Mouse (Mus musculus) heart, embryonic 11.5 days (tissue): Measurements from ENCODE around the gene Entpd5. TPM values are rescaled to one million over a fixed set of nuclear protein-coding genes. Genes with fewer than 3 reads are reported as not detected.

Source experiments
- ATAC-seq: fragments of 200-750 bp; cut with Nextera tagmentation; replicated peaks from 2 replicates; pipeline ENCODE4 v1.8.0; 2017; ENCODE audit warnings: moderate library complexity; ENCODE audit not compliant: insufficient number of reproducible peaks, low FRiP score, low TSS enrichment
- H3K27ac ChIP-seq: fragments of 300-500 bp; sonication (generic); 2 replicates; pipeline ENCODE4 v1.5.1; 2014; ENCODE audit warnings: mild to moderate bottlenecking, low read depth, low read length
- H3K27me3 ChIP-seq: fragments of 300-500 bp; sonication (generic); 2 replicates; pipeline ENCODE4 v1.6.1; 2014; ENCODE audit warnings: mild to moderate bottlenecking, low read length, mixed read lengths; ENCODE audit not compliant: control insufficient read depth, insufficient read depth
- H3K36me3 ChIP-seq: fragments of 300-500 bp; sonication (generic); 2 replicates; pipeline ENCODE4 v1.6.1; 2014; ENCODE audit warnings: mild to moderate bottlenecking, low read length, moderate library complexity, mixed read lengths; ENCODE audit not compliant: control insufficient read depth, insufficient read depth
- H3K4me1 ChIP-seq: fragments of 300-500 bp; sonication (generic); 2 replicates; pipeline ENCODE4 v1.6.1; 2014; ENCODE audit warnings: low read length; ENCODE audit not compliant: control insufficient read depth, insufficient read depth
- H3K4me2 ChIP-seq: fragments of 300-500 bp; sonication (generic); 2 replicates; pipeline ENCODE4 v1.6.1; 2014; ENCODE audit warnings: mild to moderate bottlenecking, moderate library complexity
- H3K4me3 ChIP-seq: fragments of 300-500 bp; sonication (generic); 2 replicates; pipeline ENCODE4 v1.5.1; 2014; ENCODE audit warnings: low read depth, low read length
- H3K9ac ChIP-seq: fragments of 300-500 bp; sonication (generic); 2 replicates; pipeline ENCODE4 v1.6.1; 2014; ENCODE audit warnings: mild to moderate bottlenecking, low read depth, low read length, moderate library complexity
- H3K9me3 ChIP-seq: fragments of 300-500 bp; sonication (generic); replicated peaks from 2 replicates; pipeline ENCODE4 v1.6.1; 2016; ENCODE audit warnings: low read length; ENCODE audit not compliant: control insufficient read depth
- WGBS: fragments of 180-500 bp; shearing (Covaris S2); extraction: QIAGEN DNeasy Blood & Tissue Kit; methylation state at CpG from one replicate; pipeline ENCODE4 v1.1.7; 2014; ENCODE audit not compliant: insufficient replicate concordance; 5-methylcytosine and 5-hydroxymethylcytosine counted together
- polyA plus RNA-seq: library from polyadenylated mRNA; unstranded; fragments of >200 nt; fragmentation: Nextera tagmentation; extraction: Ambion mirVana; gene quantifications from 2 replicates; pipeline ENCODE4 v1.2.1, GENCODE M21; 2014

Entpd5 gene
- polyA plus RNA-seq, 1 experiment from 2014 or later = 26.9 TPM

DNA sequence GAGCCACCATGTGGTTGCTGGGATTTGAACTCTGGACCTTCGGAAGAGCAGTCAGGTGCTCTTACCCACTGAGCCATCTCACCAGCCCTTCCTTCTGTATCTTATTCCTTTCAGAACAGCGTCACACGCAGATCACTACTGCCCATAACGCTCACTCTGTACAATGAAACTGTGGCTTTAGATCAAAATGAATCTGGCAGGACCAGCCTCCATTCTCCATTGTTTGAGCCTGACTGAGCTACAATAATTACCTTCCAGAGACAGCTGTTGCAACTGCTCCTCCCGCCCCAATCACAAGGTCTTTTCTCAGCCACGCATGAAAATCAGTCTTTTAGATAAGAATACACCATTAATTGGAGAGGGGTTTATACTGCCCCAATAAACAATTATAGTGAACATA, 4.3 kb downstream of the Entpd5 start:
- Histone ChIP-seq H3K4me3 (no peak overlapping the region), H3K9me3 (no peaks in the 10 kb centered on the region), H3K4me2 (no peak overlapping the region), H3K4me1 (peaks cover 3% of the 10 kb centered on the region; the same call in 1 of the 2 replicates), H3K9ac (no peak overlapping the region), H3K27me3 (no peaks in the 10 kb centered on the region), H3K27ac (no peak overlapping the region), H3K36me3 (no peaks in the 10 kb centered on the region)
- no peak for ATAC-seq
- 89% methylated on average over 6 of the region's 6 CpGs for WGBS

- Histone ChIP-seq H3K4me3 (no peak overlapping the region), H3K27ac (no peak overlapping the region), H3K9ac (no peak overlapping the region), H3K27me3 (no peaks in the 10 kb centered on the region), H3K4me1 (no peaks in the 10 kb centered on the region), H3K4me2 (no peak overlapping the region), H3K9me3 (no peaks in the 10 kb centered on the region), H3K36me3 (no peaks in the 10 kb centered on the region)
- no peak for ATAC-seq
- WGBS = 45% methylated on average over 9 of the region's 9 CpGs
Observed at GRCm38 (mm10) chr12:84402923-84403322, 5.9 kb downstream of the Entpd5 start.

DNA sequence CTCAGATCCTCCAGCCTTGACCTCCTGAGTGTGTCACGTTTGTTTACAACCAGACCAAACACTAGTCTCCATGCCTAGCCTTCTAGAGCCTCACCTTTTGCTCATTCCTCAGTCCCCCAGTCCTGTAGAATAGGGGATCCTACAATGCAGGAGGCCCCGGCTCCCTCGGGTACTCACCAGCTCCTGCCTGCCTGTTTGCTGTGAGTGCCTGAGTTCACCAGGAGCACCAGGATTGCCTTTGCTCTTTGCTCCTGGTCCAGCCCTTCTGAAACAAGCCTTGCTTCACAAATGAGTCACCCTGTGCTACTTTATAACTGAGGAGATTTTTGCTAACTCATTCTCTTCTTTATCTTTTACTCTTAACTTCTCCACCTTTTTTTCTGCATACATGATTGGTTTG, 8.2 kb downstream of the Entpd5 start:
- 64% methylated on average over 3 of the region's 3 CpGs for WGBS
- no peak for ATAC-seq

DNA sequence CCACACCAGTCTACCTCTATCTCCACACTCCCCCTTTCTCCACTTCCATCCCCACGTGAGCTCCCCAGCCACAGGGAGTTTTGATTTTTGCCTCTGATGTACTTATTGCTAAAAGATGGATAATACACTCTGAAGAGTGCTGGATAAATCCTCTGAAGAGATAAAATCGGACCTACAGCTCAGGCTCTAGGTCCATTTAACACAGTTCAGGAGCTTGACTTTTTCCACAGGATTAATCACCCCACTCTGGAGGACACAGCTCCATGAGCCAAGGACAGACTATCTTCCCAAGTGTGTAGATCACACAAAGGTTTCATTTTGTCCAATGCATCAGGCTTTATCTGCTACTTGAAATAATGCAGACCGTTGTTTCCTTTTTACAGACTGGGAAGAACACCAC, 8.8 kb downstream of the Entpd5 start:
- H3K4me3 ChIP-seq = no peak overlapping the region
- H3K27me3 ChIP-seq = no peaks in the 10 kb centered on the region
- no peaks in the 10 kb centered on the region for H3K9me3 ChIP-seq
- 68% methylated on average over 3 of the region's 3 CpGs for WGBS
- no peaks in the 10 kb centered on the region; the same call in 1 of the 2 replicates for H3K36me3 ChIP-seq
- H3K9ac ChIP-seq = no peak overlapping the region
- H3K4me1 ChIP-seq = no peaks in the 10 kb centered on the region
- no peak overlapping the region for H3K27ac ChIP-seq
- no peak for ATAC-seq
- no peak overlapping the region for H3K4me2 ChIP-seq

More for the DNA sequence above, 8.2 kb downstream of the Entpd5 start:
- no peaks in the 10 kb centered on the region for H3K9me3 ChIP-seq
- H3K36me3 ChIP-seq = no peaks in the 10 kb centered on the region; the same call in 1 of the 2 replicates
- H3K27ac ChIP-seq = no peak overlapping the region
- H3K27me3 ChIP-seq = no peaks in the 10 kb centered on the region
- H3K9ac ChIP-seq = no peak overlapping the region
- H3K4me1 ChIP-seq = no peaks in the 10 kb centered on the region
- H3K4me2 ChIP-seq = no peak overlapping the region
- no peak overlapping the region for H3K4me3 ChIP-seq

DNA sequence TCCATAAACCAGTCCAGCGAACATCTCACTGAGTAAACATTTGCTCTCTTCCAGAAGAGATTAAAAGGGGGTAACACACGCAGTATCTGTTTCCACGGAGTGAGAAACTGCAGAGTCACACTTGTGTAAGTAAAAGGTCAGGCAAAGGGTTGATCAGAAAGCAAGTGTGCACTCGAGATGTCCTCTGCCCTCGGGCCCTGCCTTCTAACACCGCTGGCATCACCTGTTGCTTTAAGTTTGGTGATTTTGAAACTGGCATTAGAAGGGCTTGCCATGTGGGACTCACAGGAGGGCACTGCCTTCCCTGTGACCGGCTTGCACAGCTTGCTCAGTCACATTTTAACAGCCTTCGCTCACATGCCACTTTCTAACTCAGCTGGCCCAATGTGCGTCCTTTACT, 9.2 kb downstream of the Entpd5 start:
- Histone ChIP-seq H3K4me2 (no peak overlapping the region), H3K4me3 (no peak overlapping the region), H3K27me3 (no peaks in the 10 kb centered on the region), H3K36me3 (no peaks in the 10 kb centered on the region; the same call in 1 of the 2 replicates), H3K9me3 (no peaks in the 10 kb centered on the region), H3K27ac (no peak overlapping the region), H3K4me1 (no peaks in the 10 kb centered on the region), H3K9ac (no peak overlapping the region)
- no peak for ATAC-seq
- WGBS = 68% methylated on average over 9 of the region's 9 CpGs

DNA sequence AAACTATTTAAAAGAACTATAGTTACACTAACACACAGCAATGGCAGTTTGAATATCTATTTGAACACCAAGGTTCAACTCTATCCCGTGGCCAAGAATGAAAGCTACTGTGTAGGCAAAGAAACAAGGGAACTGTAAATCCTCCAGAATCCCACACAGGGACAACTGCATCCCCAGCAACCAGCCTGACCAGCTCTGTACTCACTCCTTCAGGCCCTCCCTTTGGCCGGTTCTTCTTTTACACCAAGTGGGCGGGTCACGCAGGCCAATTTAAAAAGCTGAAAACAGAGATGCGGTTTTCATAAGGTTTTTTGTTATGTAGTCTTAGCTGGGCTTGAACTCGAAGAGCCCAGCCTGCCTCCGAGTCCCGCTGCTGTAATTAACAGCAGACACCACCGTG, 9.7 kb downstream of the Entpd5 start:
- no peak for ATAC-seq
- no peak overlapping the region for H3K27ac ChIP-seq

GRCm38 (mm10) chr12:84398629-84399028, 10.2 kb downstream of the Entpd5 start:
- no peak for ATAC-seq

More for the DNA sequence above, 9.7 kb downstream of the Entpd5 start:
- H3K4me3 ChIP-seq = no peak overlapping the region
- 83% methylated on average over 9 of the region's 9 CpGs for WGBS
- no peaks in the 10 kb centered on the region for H3K27me3 ChIP-seq
- H3K9me3 ChIP-seq = no peaks in the 10 kb centered on the region
- no peaks in the 10 kb centered on the region for H3K4me1 ChIP-seq
- H3K4me2 ChIP-seq = no peak overlapping the region
- H3K36me3 ChIP-seq = no peaks in the 10 kb centered on the region; the same call in 1 of the 2 replicates
- no peak overlapping the region for H3K9ac ChIP-seq

DNA sequence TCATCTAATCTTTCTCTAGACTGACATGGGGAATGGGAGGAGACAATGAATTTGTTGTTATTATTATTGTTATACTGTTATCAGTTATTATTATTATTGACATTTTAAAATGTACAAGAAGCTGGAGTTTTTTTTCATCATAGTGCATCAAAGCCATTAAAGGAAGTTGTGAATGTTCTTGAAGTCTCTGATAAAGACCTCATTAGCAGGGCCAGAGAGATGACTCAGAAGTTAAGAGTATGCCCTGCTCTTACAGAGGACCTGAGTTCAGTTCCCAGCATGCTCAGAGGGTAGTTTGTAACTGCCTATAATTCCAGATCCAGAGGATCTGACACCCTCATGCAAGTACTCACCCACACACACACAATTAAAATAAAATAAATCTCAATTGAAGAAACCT, 11.1 kb downstream of the Entpd5 start:
- no peaks in the 10 kb centered on the region for H3K4me1 ChIP-seq
- no peak overlapping the region for H3K9ac ChIP-seq
- no peaks in the 10 kb centered on the region for H3K9me3 ChIP-seq
- no peaks in the 10 kb centered on the region; the same call in 1 of the 2 replicates for H3K36me3 ChIP-seq
- H3K4me3 ChIP-seq = no peak overlapping the region
- no peaks in the 10 kb centered on the region for H3K27me3 ChIP-seq
- ATAC-seq = no peak
- no peak overlapping the region for H3K27ac ChIP-seq
- H3K4me2 ChIP-seq = no peak overlapping the region

More at GRCm38 (mm10) chr12:84398629-84399028, 10.2 kb downstream of the Entpd5 start:
- Histone ChIP-seq H3K4me1 (no peaks in the 10 kb centered on the region), H3K9me3 (no peaks in the 10 kb centered on the region), H3K27ac (no peak overlapping the region), H3K27me3 (no peaks in the 10 kb centered on the region), H3K4me3 (no peak overlapping the region), H3K9ac (no peak overlapping the region), H3K36me3 (no peaks in the 10 kb centered on the region; the same call in 1 of the 2 replicates), H3K4me2 (no peak overlapping the region)
- WGBS = 87% methylated on average over 5 of the region's 5 CpGs

DNA sequence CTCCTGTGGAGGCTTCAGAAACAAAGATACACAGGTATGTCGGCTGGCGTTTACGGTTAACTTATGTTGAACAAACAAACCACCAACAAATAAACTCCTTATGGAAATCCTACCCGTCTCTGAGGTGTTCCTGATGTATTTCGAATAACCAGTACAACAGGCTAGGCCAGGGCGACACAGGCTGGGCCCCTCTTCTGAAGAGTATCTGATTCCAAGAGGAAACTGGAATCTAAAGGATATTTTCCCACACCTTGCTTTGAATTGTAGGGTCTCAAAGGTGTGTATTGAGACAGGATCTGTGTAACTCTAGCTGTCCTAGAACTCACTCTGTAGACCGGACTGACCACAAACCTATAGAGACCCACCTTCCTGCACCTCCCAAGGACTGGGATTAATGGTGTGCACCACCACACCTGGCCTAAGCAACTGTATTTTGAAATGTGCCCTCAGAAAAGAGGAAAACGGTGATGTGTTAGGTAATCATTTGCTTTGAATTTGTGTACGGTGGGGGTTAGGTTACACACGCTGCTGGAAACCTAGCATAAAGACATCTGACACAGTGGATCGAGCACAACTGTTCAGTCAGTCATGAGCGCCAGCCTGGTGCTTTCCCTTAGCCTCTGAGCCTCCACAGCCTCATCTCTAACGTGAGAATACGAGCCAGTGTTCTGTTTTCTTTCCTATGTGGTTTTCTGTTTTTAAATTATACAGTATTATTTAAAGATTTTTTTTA, 11.7 kb downstream of the Entpd5 start:
- 85% methylated on average over 14 of the region's 14 CpGs for WGBS
- no peak for ATAC-seq

More for the DNA sequence above, 11.7 kb downstream of the Entpd5 start:
- H3K27me3 ChIP-seq = no peaks in the 10 kb centered on the region
- H3K36me3 ChIP-seq = no peaks in the 10 kb centered on the region; the same call in 1 of the 2 replicates
- no peak overlapping the region for H3K9ac ChIP-seq
- no peaks in the 10 kb centered on the region for H3K9me3 ChIP-seq
- no peak overlapping the region for H3K4me2 ChIP-seq
- H3K27ac ChIP-seq = no peak overlapping the region
- H3K4me3 ChIP-seq = no peak overlapping the region
- no peaks in the 10 kb centered on the region for H3K4me1 ChIP-seq
